In the genomic region with DNA sequence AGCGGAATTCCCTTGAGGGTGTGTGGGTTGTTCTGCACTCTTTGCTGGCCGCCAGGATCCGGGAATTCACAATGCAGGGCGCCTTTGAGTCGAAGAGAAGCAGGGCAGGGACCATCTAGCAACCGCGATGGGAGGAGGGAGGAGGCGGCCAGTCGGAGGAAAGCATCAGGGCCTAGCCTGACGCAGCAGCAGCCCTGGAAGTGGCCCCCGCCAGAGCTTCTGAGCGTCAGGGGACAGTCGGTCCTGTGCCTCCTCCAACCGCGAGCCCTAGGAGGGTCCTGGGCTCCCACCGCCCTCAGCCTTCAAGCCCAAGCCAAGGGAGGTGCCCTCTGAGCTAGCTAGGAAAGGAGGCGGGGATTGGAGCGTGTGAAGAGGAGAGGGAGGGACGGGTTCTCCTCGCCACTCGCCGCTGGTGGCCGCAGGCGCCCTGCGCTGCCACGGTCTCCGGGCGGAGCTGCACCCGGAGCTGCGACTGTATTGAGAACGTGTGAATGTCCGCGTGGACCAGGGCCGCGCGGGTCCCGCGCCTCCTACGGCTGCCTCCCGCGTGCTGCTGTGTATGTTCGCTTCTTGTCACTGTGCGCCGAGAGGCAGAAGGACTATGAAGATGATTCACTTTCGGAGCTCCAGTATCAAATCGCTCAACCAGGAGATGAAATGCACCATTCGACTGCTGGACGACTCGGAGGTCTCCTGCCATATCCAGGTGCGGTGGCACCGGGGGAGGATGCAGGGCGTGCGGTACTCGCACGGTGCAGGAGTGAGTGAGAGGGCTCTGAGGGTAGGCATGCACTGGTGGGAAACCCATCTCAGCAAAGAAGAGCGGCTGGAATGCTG, we compare ENCODE assay signal across 8 mouse cellular contexts. TPM values are rescaled to one million over a fixed set of nuclear protein-coding genes. Genes with fewer than 3 reads are reported as not detected.
A peak's percentile ranks its signal among the peaks of the same experiment; 100 is the strongest.
DNase-seq lines count a peak whose midpoint lies in the region; ATAC-seq lines count a peak whose summit lies in the region.

A gene (plus strand): TSS at position 232 of the 837 bp plus-strand sequence.

- under 1% methylated on average over 56 of the region's 56 CpGs for WGBS in embryonic facial prominence, embryonic 13.5 days
- WGBS in heart, embryonic 11.5 days (ENCODE audit: insufficient replicate concordance), result under 1% methylated on average over 52 of the region's 56 CpGs
- 2% methylated on average over 53 of the region's 56 CpGs for WGBS in liver, embryonic 11.5 days

- ATAC-seq in embryonic facial prominence, embryonic 13.5 days (ENCODE audit: insufficient number of reproducible peaks, insufficient read depth, low FRiP score, low TSS enrichment, low read depth), result peak; percentile 83
- ATAC-seq in heart, embryonic 11.5 days (replicated peaks; ENCODE audit: insufficient number of reproducible peaks, low FRiP score, low TSS enrichment), result peak; percentile 74
- peak; percentile 81 for ATAC-seq in liver, embryonic 11.5 days (replicated peaks; ENCODE audit: low FRiP score)
- no peak for ATAC-seq in inflammation-experienced regulatory T-cells, adult 6 months

- no peaks in the 10 kb centered on the region for H3K9me3 ChIP-seq in embryonic facial prominence, embryonic 13.5 days
- H3K9me3 ChIP-seq in heart, embryonic 11.5 days (replicated peaks; ENCODE audit: control insufficient read depth, low read length), result no peaks in the 10 kb centered on the region
- H3K9me3 ChIP-seq in liver, embryonic 11.5 days (ENCODE audit: control insufficient read depth, low read length), result no peaks in the 10 kb centered on the region

- H3K4me1 ChIP-seq in embryonic facial prominence, embryonic 13.5 days, result peaks cover 10% of the 10 kb centered on the region; the same call in 1 of the 2 replicates
- H3K4me1 ChIP-seq in heart, embryonic 11.5 days (ENCODE audit: control insufficient read depth, insufficient read depth, low read length), result peaks cover 3% of the 10 kb centered on the region; the same call in 1 of the 2 replicates
- H3K4me1 ChIP-seq in liver, embryonic 11.5 days (replicated peaks; ENCODE audit: control insufficient read depth, insufficient read depth, low read length), result no peaks in the 10 kb centered on the region

- no peak within 1 kb of the TSS; the same call in 1 of the 2 replicates for H3K27ac ChIP-seq in embryonic facial prominence, embryonic 13.5 days
- H3K27ac ChIP-seq in heart, embryonic 11.5 days (ENCODE audit: low read depth, low read length), result no peak within 1 kb of the TSS
- H3K27ac ChIP-seq in liver, embryonic 11.5 days (ENCODE audit: low read depth, low read length), result no peak within 1 kb of the TSS

- H3K36me3 ChIP-seq in embryonic facial prominence, embryonic 13.5 days, result no peaks in the 10 kb centered on the region
- H3K36me3 ChIP-seq in heart, embryonic 11.5 days (ENCODE audit: control insufficient read depth, insufficient read depth, low read length), result no peaks in the 10 kb centered on the region
- H3K36me3 ChIP-seq in liver, embryonic 11.5 days (ENCODE audit: control insufficient read depth, insufficient read depth, low read length), result no peaks in the 10 kb centered on the region

- DNase-seq in 3134 (ENCODE audit: extremely low read depth, insufficient read length, low spot score), result peak; percentile 21
- DNase-seq in adrenal gland, postnatal 14 days, result peak; percentile 38
- peak; percentile 27 for DNase-seq in kidney, postnatal 14 days
- DNase-seq in liver, embryonic 11.5 days (ENCODE audit: low spot score), result peak; percentile 54
- DNase-seq in retina, postnatal 7 days (ENCODE audit: low read depth, low spot score), result peak; percentile 51

- peak within 1 kb of the TSS; percentile 61 for H3K4me3 ChIP-seq in embryonic facial prominence, embryonic 13.5 days
- peak within 1 kb of the TSS; percentile 58 for H3K4me3 ChIP-seq in heart, embryonic 11.5 days (ENCODE audit: low read depth, low read length)
- H3K4me3 ChIP-seq in liver, embryonic 11.5 days (ENCODE audit: low read depth, low read length), result peak within 1 kb of the TSS; percentile 46

- peaks cover 16% of the 10 kb centered on the region for H3K27me3 ChIP-seq in embryonic facial prominence, embryonic 13.5 days
- H3K27me3 ChIP-seq in heart, embryonic 11.5 days (ENCODE audit: control insufficient read depth, insufficient read depth, low read length), result peaks cover 9% of the 10 kb centered on the region
- H3K27me3 ChIP-seq in liver, embryonic 11.5 days (replicated peaks; ENCODE audit: control insufficient read depth, insufficient read depth, low read length), result peaks cover 11% of the 10 kb centered on the region

- peak within 1 kb of the TSS; percentile 75 for H3K9ac ChIP-seq in embryonic facial prominence, embryonic 13.5 days
- peak within 1 kb of the TSS; percentile 56 for H3K9ac ChIP-seq in heart, embryonic 11.5 days (ENCODE audit: low read depth, low read length)
- H3K9ac ChIP-seq in liver, embryonic 11.5 days (ENCODE audit: low read depth, low read length), result no peak within 1 kb of the TSS

- peak within 1 kb of the TSS; percentile 93 for H3K4me2 ChIP-seq in embryonic facial prominence, embryonic 13.5 days
- peak within 1 kb of the TSS; percentile 95 for H3K4me2 ChIP-seq in heart, embryonic 11.5 days
- peak within 1 kb of the TSS; percentile 71 for H3K4me2 ChIP-seq in liver, embryonic 11.5 days

RNA-seq across cellular contexts. Expression of the gene that starts here (rescaled TPM):
- total RNA-seq in adrenal gland, postnatal 14 days (2021), result 0.48 and 0.79 TPM in 2 replicates
- polyA plus RNA-seq in embryonic facial prominence, embryonic 13.5 days (2015; fragmentation: Nextera tagmentation; extraction: Ambion mirVana), result 3.3 and 3.8 TPM in 2 replicates
- 0.46 TPM in 2 replicates for polyA plus RNA-seq in heart, embryonic 11.5 days (2014; fragmentation: Nextera tagmentation; extraction: Ambion mirVana)
- 0.19 and 0.21 TPM in 2 replicates for polyA plus RNA-seq in liver, embryonic 11.5 days (2014; fragmentation: Nextera tagmentation; extraction: Ambion mirVana)
- not detected for polyA plus RNA-seq in inflammation-experienced regulatory T-cells, adult 6 months (2017; shearing (Covaris generic))

Comparison
In these comparisons a context has a peak if more than half of its experiments do, and no peak if none do; other contexts are left out.
1. Peak in DNase-seq in adrenal gland, postnatal 14 days; RNA of the gene not detected or under 1 TPM.
2. Peak in ATAC-seq, H3K4me3 ChIP-seq, H3K9ac ChIP-seq and H3K4me2 ChIP-seq in heart, embryonic 11.5 days; RNA of the gene not detected or under 1 TPM.
3. Peak in DNase-seq, ATAC-seq, H3K4me3 ChIP-seq and H3K4me2 ChIP-seq in liver, embryonic 11.5 days; RNA of the gene not detected or under 1 TPM.